Mouse (Mus musculus): ENCODE data around the gene Clec4b2.
"Not testable (repeated sequence)": the region's sequence is repeated elsewhere in the genome, so short reads cannot be mapped to it uniquely, and the experiment has no call there.

The Clec4b2 gene

GRCm38 (mm10) chr6:123172593-123172992 lies at the start of gene Clec4b2:
Gene Clec4b2 (plus strand): TSS chr6:123172893.
- no peak for DNase-seq (ENCODE audit: extremely low spot score, low spot score)

- DNase-seq (ENCODE audit: extremely low spot score, low spot score) = no peak
Observed at GRCm38 (mm10) chr6:123123195-123123594, 49.5 kb upstream of the Clec4b2 start.

DNA sequence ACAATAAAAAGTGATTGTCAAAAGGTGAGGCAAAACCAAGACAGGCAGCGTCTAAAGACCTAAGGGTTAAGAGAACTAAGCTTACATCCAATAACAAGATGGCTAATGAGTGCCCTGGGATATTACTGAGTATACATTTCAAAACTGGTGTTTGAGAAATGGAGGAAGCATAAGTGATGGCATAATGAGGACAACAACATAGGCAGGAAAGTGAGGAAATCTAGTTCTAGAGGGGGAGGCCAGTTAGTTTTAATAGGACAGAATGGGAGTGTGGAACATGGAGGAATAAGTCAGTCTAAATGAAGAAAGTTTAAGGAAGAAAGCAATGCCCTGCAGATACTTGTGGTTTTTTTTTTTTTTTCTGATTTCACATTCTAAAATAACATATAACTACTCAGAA lies 45.5 kb upstream of the Clec4b2 start:
- DNase-seq (ENCODE audit: extremely low spot score, low spot score) = no peak

GRCm38 (mm10) chr6:123137766-123138526 lies 34.7 kb upstream of the Clec4b2 start:
- not testable (repeated sequence) for DNase-seq (ENCODE audit: extremely low spot score, low spot score)

- DNase-seq (ENCODE audit: extremely low spot score, low spot score) = no peak
Observed at GRCm38 (mm10) chr6:123170106-123170505, 2.6 kb upstream of the Clec4b2 start.

GRCm38 (mm10) chr6:123171040-123171439 lies 1.7 kb upstream of the Clec4b2 start:
- DNase-seq (ENCODE audit: extremely low spot score, low spot score) = no peak

DNA sequence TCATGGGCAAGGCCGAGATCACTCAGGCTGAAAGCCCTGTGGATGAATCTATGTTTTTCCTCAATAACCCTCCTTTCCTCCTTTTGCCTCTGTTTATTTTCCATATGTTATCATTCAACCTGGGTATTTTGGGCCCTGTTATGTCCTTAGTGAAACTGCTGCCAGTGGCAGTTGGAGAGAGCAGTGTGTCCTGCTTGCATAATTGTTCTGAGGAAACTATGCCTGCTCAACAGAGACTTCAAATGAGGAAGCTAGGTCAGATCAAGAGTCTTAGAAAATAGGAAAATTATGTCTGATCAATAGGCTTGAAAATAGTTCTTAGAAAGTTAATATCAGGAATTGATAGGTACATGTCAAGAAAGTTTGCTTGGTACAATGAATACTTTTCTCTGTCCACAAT lies 2.9 kb downstream of the Clec4b2 start:
- no peak for DNase-seq (ENCODE audit: extremely low spot score, low spot score)

DNA sequence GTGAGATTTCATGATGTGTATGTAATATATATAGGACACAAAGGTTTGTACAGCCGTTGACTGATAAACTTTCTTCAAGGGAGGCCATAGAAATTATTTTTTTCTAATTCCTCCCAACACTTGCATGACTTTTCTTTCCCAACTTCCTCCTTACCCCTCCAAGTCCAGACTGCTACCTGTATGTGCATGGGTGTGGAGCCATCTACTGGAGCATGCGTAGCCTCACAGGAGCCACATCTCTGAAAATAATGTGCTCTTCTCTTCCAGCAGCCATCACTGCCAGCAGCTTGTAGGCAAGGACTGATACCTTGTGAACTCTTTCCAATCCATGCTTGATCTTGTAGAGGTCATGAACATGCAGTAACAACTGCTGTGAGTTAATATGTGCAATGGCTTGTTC lies 12.2 kb downstream of the Clec4b2 start:
- not testable (repeated sequence) for DNase-seq (ENCODE audit: extremely low spot score, low spot score)

DNA sequence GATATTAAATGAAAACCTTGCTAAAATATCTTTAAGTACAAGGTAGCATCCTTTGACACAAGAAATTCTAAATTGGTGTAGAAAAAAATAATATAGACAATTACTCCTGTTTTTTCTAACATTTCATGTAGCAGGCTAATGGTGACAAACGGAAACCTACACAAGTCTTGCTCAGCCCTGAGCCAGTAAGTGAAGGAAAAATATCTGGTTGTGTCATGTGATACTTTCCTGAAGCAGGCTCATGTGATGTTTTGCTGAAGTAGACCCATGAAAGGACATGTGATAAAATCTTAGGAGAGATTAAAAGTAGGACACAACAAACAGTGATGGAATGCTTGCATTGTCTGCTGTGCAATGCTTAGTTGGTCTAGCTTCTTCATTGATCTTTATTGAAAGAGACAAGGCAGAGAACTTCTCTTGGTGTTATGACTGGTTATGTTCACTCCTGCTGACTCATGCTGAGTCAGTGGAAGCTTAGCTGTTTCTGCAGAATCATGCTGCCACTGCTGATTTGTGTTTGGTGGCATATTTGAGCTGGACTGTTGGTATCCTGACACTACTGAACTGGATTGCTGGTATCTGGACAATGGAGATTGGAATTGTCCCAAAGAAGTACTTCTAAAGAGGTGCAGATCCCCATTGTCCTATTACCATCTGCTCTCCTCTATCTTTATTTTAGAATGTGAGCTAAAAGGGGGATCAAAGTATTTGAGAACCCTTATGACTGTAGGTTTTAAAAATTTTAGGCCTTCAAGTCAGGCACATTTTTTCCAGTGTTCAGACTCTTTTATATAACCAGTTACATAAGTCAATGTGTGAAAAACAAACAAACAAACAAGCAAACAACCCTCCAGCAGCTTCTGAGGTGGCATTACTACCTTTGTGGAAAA lies 34.7 kb downstream of the Clec4b2 start:
- DNase-seq (ENCODE audit: extremely low spot score, low spot score) = no peak

DNA sequence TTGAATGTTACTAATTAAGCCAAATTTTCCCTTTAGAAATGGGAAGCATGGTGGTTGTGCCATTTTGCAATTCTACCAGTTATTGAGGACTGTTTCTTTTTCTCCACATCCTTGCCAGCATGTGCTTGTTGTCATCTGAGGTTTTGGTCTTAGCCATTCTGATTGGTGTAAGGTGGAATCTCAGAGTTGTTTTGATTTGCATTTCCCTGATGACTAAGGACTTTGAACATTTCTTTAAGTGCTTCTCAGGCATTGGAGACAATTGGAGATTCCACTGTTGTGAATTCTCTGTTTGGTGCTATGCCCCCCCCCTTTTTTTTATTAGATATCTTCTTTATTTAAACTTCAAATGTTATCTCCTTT lies 35.4 kb downstream of the Clec4b2 start:
- DNase-seq (ENCODE audit: extremely low spot score, low spot score) = not testable (repeated sequence)

DNA sequence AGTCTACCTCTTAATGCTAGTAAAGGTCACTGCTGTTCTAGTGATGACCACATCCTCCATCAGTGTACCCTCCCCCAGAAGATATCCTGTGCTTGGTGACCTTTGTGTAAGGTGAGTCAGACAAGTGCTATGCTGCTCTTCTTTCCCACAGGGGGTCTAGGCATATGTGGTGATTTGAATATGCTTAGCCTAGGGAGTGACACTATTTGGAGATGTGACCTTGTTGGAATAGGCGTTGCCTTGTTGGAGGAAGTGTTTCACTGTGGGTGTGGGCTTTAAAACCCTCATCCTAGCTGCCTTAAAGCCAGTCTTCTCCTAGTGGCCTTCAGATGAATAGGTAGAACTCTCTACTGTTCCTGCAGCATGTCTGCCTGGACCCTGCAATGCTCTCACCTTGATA lies 39.0 kb downstream of the Clec4b2 start:
- no peak for DNase-seq (ENCODE audit: extremely low spot score, low spot score)

GRCm38 (mm10) chr6:123227519-123228166 lies 55.0 kb downstream of the Clec4b2 start:
- no peak for DNase-seq (ENCODE audit: extremely low spot score, low spot score)

DNA sequence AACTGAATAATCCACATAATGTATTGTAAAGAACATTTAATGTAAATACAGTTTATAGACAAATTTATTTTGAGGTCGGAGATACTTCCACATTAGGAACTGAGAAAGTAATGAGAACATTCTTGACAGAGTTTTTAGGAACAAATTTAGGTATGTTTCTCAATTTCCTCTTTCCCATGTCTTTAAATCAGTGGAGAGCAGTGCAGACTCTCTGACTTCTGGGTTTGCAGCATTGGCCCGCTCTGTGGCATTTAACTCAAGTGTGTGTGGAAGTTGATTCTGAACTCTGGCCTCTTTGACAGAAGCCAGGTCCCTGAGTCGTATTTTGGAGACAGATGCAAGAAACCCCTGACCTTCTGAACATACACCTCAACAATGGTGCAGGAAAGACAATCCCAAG lies 57.0 kb downstream of the Clec4b2 start, which contains the start of gene Clec4n:
Gene Clec4n, plus strand, starts transcription at position 200 of the 400 bp plus-strand sequence.
- DNase-seq (ENCODE audit: extremely low spot score, low spot score) = no peak

DNA sequence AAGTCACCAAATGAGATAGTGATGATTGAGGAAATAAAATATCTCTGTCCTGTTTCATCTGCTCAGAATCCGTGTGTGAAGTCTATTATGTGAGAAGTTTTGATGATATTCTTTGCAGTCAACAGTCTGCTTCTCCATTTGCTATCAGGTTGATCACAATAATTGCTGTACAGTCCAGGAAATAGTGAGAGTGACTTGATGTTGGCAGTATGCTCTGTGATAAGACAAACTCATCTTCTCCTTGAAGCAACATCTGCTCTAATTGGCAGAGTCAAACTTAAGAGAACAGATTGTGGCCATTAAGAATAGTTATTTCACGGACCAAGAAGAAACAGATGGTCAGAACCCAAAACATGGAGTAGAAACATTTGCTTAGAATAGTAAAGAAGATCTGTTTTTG lies 58.5 kb downstream of the Clec4b2 start:
- DNase-seq (ENCODE audit: extremely low spot score, low spot score) = no peak

GRCm38 (mm10) chr6:123237582-123237981 lies 64.9 kb downstream of the Clec4b2 start:
- no peak for DNase-seq (ENCODE audit: extremely low spot score, low spot score)

GRCm38 (mm10) chr6:123244201-123244600 lies 71.5 kb downstream of the Clec4b2 start:
- no peak for DNase-seq (ENCODE audit: extremely low spot score, low spot score)

- not testable (repeated sequence) for DNase-seq (ENCODE audit: extremely low spot score, low spot score)
Observed at GRCm38 (mm10) chr6:123248862-123249261, 76.2 kb downstream of the Clec4b2 start.

- no peak for DNase-seq (ENCODE audit: extremely low spot score, low spot score)
Observed at GRCm38 (mm10) chr6:123252735-123253134, 80.0 kb downstream of the Clec4b2 start.

Data from neural tube, embryonic 10.5 days (tissue).